Mouse (Mus musculus) natural killer cell, adult 2 months (primary cell): ENCODE data around the gene Mdm2.
A peak's percentile ranks its signal among the peaks of the same experiment; 100 is the strongest.

ENCODE experiments used
- DNase-seq, 2 experiments: peaks; one replicate each; pipeline ENCODE4 v3.0.0; 2022; ENCODE audit warnings: low spot score in 2 of 2

Gene Mdm2

GRCm38 (mm10) chr10:117670092-117670491 is 40.5 kb downstream of the Mdm2 start:
- DNase-seq: no peak

GRCm38 (mm10) chr10:117669449-117670090 is 41.0 kb downstream of the Mdm2 start:
- no peak for DNase-seq

GRCm38 (mm10) chr10:117668546-117669300 is 41.8 kb downstream of the Mdm2 start:
- no peak for DNase-seq

- no peak for DNase-seq
These were observed 42.7 kb downstream of the Mdm2 start for GRCm38 (mm10) chr10:117667663-117668507.

GRCm38 (mm10) chr10:117666947-117667630 is 43.5 kb downstream of the Mdm2 start:
- no peak for DNase-seq

- DNase-seq: no peak
These were observed 44.2 kb downstream of the Mdm2 start for GRCm38 (mm10) chr10:117666361-117666760.

GRCm38 (mm10) chr10:117665376-117666275 is 44.9 kb downstream of the Mdm2 start:
- DNase-seq: no peak

- DNase-seq: no peak
These were observed 45.7 kb downstream of the Mdm2 start for GRCm38 (mm10) chr10:117664926-117665209.

GRCm38 (mm10) chr10:117664208-117664925 is 46.2 kb downstream of the Mdm2 start:
- DNase-seq: no peak

- no peak for DNase-seq
These were observed 46.7 kb downstream of the Mdm2 start for GRCm38 (mm10) chr10:117663865-117664200.

- DNase-seq: peak in 1 of 2 experiments; percentile 21
These were observed 47.3 kb downstream of the Mdm2 start for GRCm38 (mm10) chr10:117663056-117663864.

- DNase-seq: no peak
These were observed 48.1 kb downstream of the Mdm2 start for GRCm38 (mm10) chr10:117662316-117663055.

GRCm38 (mm10) chr10:117659819-117660218 is 50.7 kb downstream of the Mdm2 start:
- peak in 1 of 2 experiments; percentile 57 for DNase-seq

- no peak for DNase-seq
These were observed 51.1 kb downstream of the Mdm2 start for GRCm38 (mm10) chr10:117659430-117659813.

- no peak for DNase-seq
These were observed 51.8 kb downstream of the Mdm2 start for GRCm38 (mm10) chr10:117658522-117659429.

GRCm38 (mm10) chr10:117657659-117658306 is 52.8 kb downstream of the Mdm2 start:
- DNase-seq: no peak

GRCm38 (mm10) chr10:117656985-117657658 is 53.4 kb downstream of the Mdm2 start:
- no peak for DNase-seq
